20 mouse cellular contexts compared by ENCODE assay signal in genomic region chr2:157986235-157986634, GRCm38 (mm10). TPM values are rescaled to one million over a fixed set of nuclear protein-coding genes. Genes with fewer than 3 reads are reported as not detected.
A peak's percentile ranks its signal among the peaks of the same experiment; 100 is the strongest.
DNase-seq lines count a peak whose midpoint lies in the region; ATAC-seq and TF ChIP-seq lines count a peak whose summit lies in the region.
"Had no signal": no experiment of that assay in that cellular context is flagged by ENCODE, and none has a peak within 500 bp of the region (broad histone marks: within the 10 kb centered on the region; RNA-seq: fewer than 3 reads in every experiment).

No protein-coding gene starts in this region.

- H3K27me3 ChIP-seq in hindbrain, embryonic 10.5 days (ENCODE audit: insufficient read depth, poor library complexity, severe bottlenecking): no peaks in the 10 kb centered on the region
- H3K27me3 ChIP-seq in hindbrain, embryonic 11.5 days (ENCODE audit: control insufficient read depth, insufficient read depth, low read length): no peaks in the 10 kb centered on the region
- no peaks in the 10 kb centered on the region for H3K27me3 ChIP-seq in midbrain, embryonic 15.5 days (replicated peaks)
- H3K27me3 ChIP-seq: lung, embryonic 15.5 days; midbrain, embryonic 12.5 days had no signal

- no peaks in the 10 kb centered on the region for H3K9me3 ChIP-seq in hindbrain, embryonic 10.5 days
- no peaks in the 10 kb centered on the region for H3K9me3 ChIP-seq in hindbrain, embryonic 11.5 days (ENCODE audit: control insufficient read depth, low read length)
- H3K9me3 ChIP-seq in midbrain, embryonic 15.5 days: no peaks in the 10 kb centered on the region
- H3K9me3 ChIP-seq: lung, embryonic 15.5 days; midbrain, embryonic 12.5 days had no signal

- no peak for TF ChIP-seq CTCF in cortical plate, adult 2 months (IDR thresholded peaks at IDR 0.05; ENCODE audit: extremely low read depth, insufficient read depth, low read length)

- H3K36me3 ChIP-seq in hindbrain, embryonic 10.5 days: peaks cover 56% of the 10 kb centered on the region
- no peaks in the 10 kb centered on the region; the same call in 1 of the 2 replicates for H3K36me3 ChIP-seq in hindbrain, embryonic 11.5 days (ENCODE audit: control insufficient read depth, insufficient read depth, low read length)
- no peaks in the 10 kb centered on the region for H3K36me3 ChIP-seq in midbrain, embryonic 15.5 days (replicated peaks)

- H3K4me2 ChIP-seq in hindbrain, embryonic 11.5 days (replicated peaks; ENCODE audit: low read depth, low read length): no peak overlapping the region
- H3K4me2 ChIP-seq in midbrain, embryonic 15.5 days: no peak overlapping the region
- H3K4me2 ChIP-seq: heart, embryonic 11.5 days; lung, embryonic 15.5 days; midbrain, embryonic 12.5 days had no signal

- no peak for TF ChIP-seq POLR2A in cortical plate, adult 2 months (IDR thresholded peaks at IDR 0.05; ENCODE audit: extremely low read depth, insufficient read depth, low read length)

- DNase-seq in hindbrain, embryonic 10.5 days (ENCODE audit: low spot score): no peak
- DNase-seq in hindbrain, embryonic 11.5 days (ENCODE audit: low spot score): no peak
- DNase-seq in brain, adult 2 months (ENCODE audit: low read depth, low spot score): peak; percentile 41
- DNase-seq in adrenal gland, adult 18-20 months (ENCODE audit: low spot score in 2 of 2): no peak
- DNase-seq in embryo, embryonic 10 days (ENCODE audit: low spot score): no peak
- DNase-seq: gastrocnemius, postnatal 36 days; heart, postnatal 14 days; kidney, adult 8-10 months; kidney, postnatal 25 days; right cerebral cortex, postnatal 4 days; thymus, adult 2 months had no signal

- no peak overlapping the region for H3K4me3 ChIP-seq in hindbrain, embryonic 10.5 days
- no peak overlapping the region for H3K4me3 ChIP-seq in hindbrain, embryonic 11.5 days (ENCODE audit: low read depth, low read length)
- H3K4me3 ChIP-seq in cortical plate, adult 2 months (ENCODE audit: insufficient read depth, low read length): no peak overlapping the region
- H3K4me3 ChIP-seq in midbrain, embryonic 15.5 days: no peak overlapping the region
- H3K4me3 ChIP-seq: lung, embryonic 15.5 days; midbrain, embryonic 12.5 days had no signal

- peak overlapping the region; percentile 29; the same call in 1 of the 2 replicates for H3K27ac ChIP-seq in hindbrain, embryonic 10.5 days
- H3K27ac ChIP-seq in hindbrain, embryonic 11.5 days (ENCODE audit: low read depth, low read length): no peak overlapping the region
- H3K27ac ChIP-seq in cortical plate, adult 2 months (ENCODE audit: insufficient read depth, low read length): 0 out of 2 replicates have a peak overlapping the region, but pooled peaks have one; percentile 27
- peak overlapping the region; percentile 32 for H3K27ac ChIP-seq in midbrain, embryonic 15.5 days
- H3K27ac ChIP-seq: liver, embryonic 14.5 days; lung, embryonic 15.5 days; macrophage; midbrain, embryonic 12.5 days had no signal

- WGBS in hindbrain, embryonic 10.5 days: 93% methylated on average over 6 of the region's 6 CpGs
- WGBS in hindbrain, embryonic 11.5 days: 85% methylated on average over 6 of the region's 6 CpGs
- 61% methylated on average over 6 of the region's 6 CpGs for WGBS in midbrain, embryonic 15.5 days

- ATAC-seq in hindbrain, embryonic 11.5 days (ENCODE audit: low FRiP score): no peak
- no peak for ATAC-seq in midbrain, embryonic 15.5 days (replicated peaks)
- ATAC-seq: forebrain, embryonic 16.5 days; inflammation-experienced regulatory T-cells, adult 6 months had no signal

- H3K9ac ChIP-seq in hindbrain, embryonic 11.5 days (ENCODE audit: low read depth, low read length): no peak overlapping the region
- H3K9ac ChIP-seq in midbrain, embryonic 15.5 days: no peak overlapping the region
- H3K9ac ChIP-seq: liver, embryonic 14.5 days; lung, embryonic 15.5 days; midbrain, embryonic 12.5 days had no signal

- H3K4me1 ChIP-seq in hindbrain, embryonic 10.5 days (replicated peaks): peaks cover 16% of the 10 kb centered on the region
- H3K4me1 ChIP-seq in hindbrain, embryonic 11.5 days (replicated peaks; ENCODE audit: control insufficient read depth, insufficient read depth, low read length): peaks cover 2% of the 10 kb centered on the region; the same call in 1 of the 2 replicates
- peaks cover 15% of the 10 kb centered on the region for H3K4me1 ChIP-seq in cortical plate, adult 2 months (ENCODE audit: control insufficient read depth, insufficient read depth, low read length)
- H3K4me1 ChIP-seq in midbrain, embryonic 15.5 days: peaks cover 53% of the 10 kb centered on the region
- H3K4me1 ChIP-seq: lung, embryonic 15.5 days; midbrain, embryonic 12.5 days had no signal

RNA-seq across cellular contexts. Expression of gene Tti1, which starts 42.0 kb away (rescaled TPM):
- 36.5 and 39.7 TPM in 2 replicates for polyA plus RNA-seq in hindbrain, embryonic 10.5 days (2016; fragmentation: Nextera tagmentation; extraction: Ambion mirVana)
- polyA plus RNA-seq in hindbrain, embryonic 11.5 days (2014; fragmentation: Nextera tagmentation; extraction: Ambion mirVana): 21.9 and 22.7 TPM in 2 replicates
- 17.7 and 18.5 TPM in 2 replicates for polyA plus RNA-seq in cortical plate, adult 2 months (2012; rRNA removed)
- polyA plus RNA-seq in midbrain, embryonic 15.5 days (2015; fragmentation: Nextera tagmentation; extraction: Ambion mirVana): 17.4 and 19.5 TPM in 2 replicates
- 10 to 100 TPM; 17.8 to 18.9 TPM for total RNA-seq in adrenal gland, adult 18-20 months (2021)

RNA-seq across cellular contexts. Expression of gene Rprd1b, which starts 42.1 kb away (rescaled TPM):
- 55.7 and 56.8 TPM in 2 replicates for polyA plus RNA-seq in hindbrain, embryonic 10.5 days (2016; fragmentation: Nextera tagmentation; extraction: Ambion mirVana)
- 56.2 and 67.4 TPM in 2 replicates for polyA plus RNA-seq in hindbrain, embryonic 11.5 days (2014; fragmentation: Nextera tagmentation; extraction: Ambion mirVana)
- 15.4 and 17.1 TPM in 2 replicates for polyA plus RNA-seq in cortical plate, adult 2 months (2012; rRNA removed)
- polyA plus RNA-seq in midbrain, embryonic 15.5 days (2015; fragmentation: Nextera tagmentation; extraction: Ambion mirVana): 34.7 and 36.6 TPM in 2 replicates
- 10 to 100 TPM; 28.6 to 35.3 TPM for total RNA-seq in adrenal gland, adult 18-20 months (2021)
